Mouse (Mus musculus): ENCODE results near the gene Ttc17. TPM values are rescaled to one million over a fixed set of nuclear protein-coding genes. Genes with fewer than 3 reads are reported as not detected.

The Ttc17 gene
- 8.0 and 9.3 TPM in 2 replicates for polyA plus RNA-seq (2021; fragmentation: Nextera tagmentation)
- long read RNA-seq, experiment 1, partial matches to known transcripts: 7 of 9 reads
- long read RNA-seq, experiment 1, other reads (novel, unspliced or antisense): 1 of 9 reads
- long read RNA-seq, experiment 2, full-length matches to known transcripts: 35 of 67 reads
- long read RNA-seq, experiment 2, partial matches to known transcripts: 17 of 67 reads
- long read RNA-seq, experiment 2, other reads (novel, unspliced or antisense): 15 of 67 reads

GRCm38 (mm10) chr2:94406083-94406957 lies at the start of gene Ttc17:
Ttc17 (minus strand) TSS chr2:94406689.

Small RNA genes lying within 50 kb of the gene (microRNA-seq; reads per million reads assigned to microRNA genes)
- gene Mir670: 5.4 reads per million, percentile 19 among the genes with 10 or more reads in this experiment

Other genes with a start within 250 kb of the Ttc17 start
- gene Hsd17b12, start 248.7 kb downstream of the Ttc17 start, polyA plus RNA-seq (2021; fragmentation: Nextera tagmentation): 47.4 and 58.4 TPM in 2 replicates
- 49.5 and 62.2 TPM in 2 replicates for gene Api5, start 31.4 kb upstream of the Ttc17 start, polyA plus RNA-seq (2021; fragmentation: Nextera tagmentation)

All from layer of hippocampus, adult 6 months (tissue).